In genomic region chr19:28733781-28734180, GRCm38 (mm10) we compare ENCODE assay signal across 16 mouse cellular contexts.
"Had no signal": no experiment of that assay in that cellular context is flagged by ENCODE, and none has a peak within 500 bp of the region (broad histone marks: within the 10 kb centered on the region; RNA-seq: fewer than 3 reads in every experiment).

No protein-coding gene starts in this region.

- ATAC-seq: lung, postnatal 0 days; midbrain, embryonic 13.5 days; midbrain, embryonic 15.5 days had no signal

- H3K4me1 ChIP-seq: lung, embryonic 15.5 days; megakaryocyte, embryonic 14.5 days; midbrain, embryonic 13.5 days; midbrain, embryonic 15.5 days; neural tube, embryonic 12.5 days; stomach, embryonic 15.5 days had no signal

- DNase-seq: lung, adult 18-20 months; lung, postnatal 14 days; lung, postnatal 36 days; right cerebral cortex, postnatal 14 days; thymus, adult 2 months; thymus, postnatal 36 days had no signal

- H3K27me3 ChIP-seq: lung, embryonic 15.5 days; midbrain, embryonic 13.5 days; midbrain, embryonic 15.5 days; neural tube, embryonic 12.5 days; stomach, embryonic 15.5 days had no signal

- H3K9me3 ChIP-seq: lung, embryonic 15.5 days; megakaryocyte, embryonic 14.5 days; midbrain, embryonic 13.5 days; midbrain, embryonic 15.5 days; neural tube, embryonic 12.5 days; stomach, embryonic 15.5 days had no signal

- H3K4me2 ChIP-seq: lung, embryonic 15.5 days; midbrain, embryonic 11.5 days; midbrain, embryonic 13.5 days; midbrain, embryonic 15.5 days; neural tube, embryonic 12.5 days; stomach, embryonic 15.5 days had no signal

- H3K9ac ChIP-seq: lung, embryonic 15.5 days; midbrain, embryonic 13.5 days; midbrain, embryonic 15.5 days; neural tube, embryonic 12.5 days; stomach, embryonic 15.5 days had no signal

- H3K27ac ChIP-seq: lung, embryonic 15.5 days; macrophage; midbrain, embryonic 13.5 days; midbrain, embryonic 15.5 days; neural tube, embryonic 12.5 days; stomach, embryonic 15.5 days; stomach, postnatal 0 days had no signal

- H3K4me3 ChIP-seq: lung, embryonic 15.5 days; megakaryocyte, embryonic 14.5 days; midbrain, embryonic 13.5 days; midbrain, embryonic 15.5 days; neural tube, embryonic 12.5 days; stomach, embryonic 15.5 days had no signal

- H3K36me3 ChIP-seq: lung, embryonic 15.5 days; midbrain, embryonic 13.5 days; midbrain, embryonic 15.5 days; neural tube, embryonic 12.5 days; stomach, embryonic 15.5 days had no signal
